Mouse (Mus musculus): Measurements from ENCODE around the gene Olfr872.
"Not testable (repeated sequence)": the region's sequence is repeated elsewhere in the genome, so short reads cannot be mapped to it uniquely, and the experiment has no call there.

Gene Olfr872

DNA sequence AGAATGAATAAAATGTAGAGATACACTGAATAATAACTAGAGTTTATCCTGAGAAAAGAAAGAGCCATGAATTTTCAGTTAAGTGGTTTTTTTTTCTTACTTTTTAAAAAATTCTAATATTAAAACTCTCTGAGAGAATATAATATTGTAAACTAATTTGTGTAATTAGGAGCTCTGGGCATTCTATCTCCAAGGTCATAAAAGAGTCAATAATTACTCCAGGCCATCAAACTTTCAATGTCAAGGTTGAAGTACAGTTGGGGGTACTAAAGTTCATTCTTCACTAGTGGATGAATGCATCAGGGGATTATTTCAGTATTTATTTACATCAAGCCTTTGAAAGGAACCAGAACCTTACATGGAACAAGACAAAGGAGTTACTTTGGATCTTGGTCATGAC lies at the start of gene Olfr872:
Gene Olfr872 (plus strand): TSS at position 301 of the 400 bp plus-strand sequence.
- DNase-seq (ENCODE audit: low spot score in 2 of 2), result no peak

DNA sequence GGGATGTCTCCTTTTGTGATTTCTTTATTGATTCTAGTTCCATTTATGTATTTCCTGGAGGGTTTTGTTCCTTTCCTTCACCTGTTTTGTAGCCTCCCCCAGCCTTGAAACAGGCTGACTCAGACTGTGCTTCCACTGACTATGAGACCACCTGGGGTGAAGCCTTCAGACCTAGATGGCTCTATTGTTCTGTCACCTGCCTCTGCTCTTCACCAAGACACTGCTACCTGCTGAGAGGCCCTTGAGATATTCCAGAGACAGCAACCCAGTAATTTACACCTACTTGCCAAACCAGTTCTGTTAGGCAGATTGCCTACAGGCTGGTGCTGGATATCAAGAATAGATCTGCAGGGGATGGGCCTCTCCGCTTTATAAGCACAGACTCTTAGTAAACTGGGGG lies 34.8 kb upstream of the Olfr872 start:
- no peak for DNase-seq (ENCODE audit: low spot score in 2 of 2)

DNA sequence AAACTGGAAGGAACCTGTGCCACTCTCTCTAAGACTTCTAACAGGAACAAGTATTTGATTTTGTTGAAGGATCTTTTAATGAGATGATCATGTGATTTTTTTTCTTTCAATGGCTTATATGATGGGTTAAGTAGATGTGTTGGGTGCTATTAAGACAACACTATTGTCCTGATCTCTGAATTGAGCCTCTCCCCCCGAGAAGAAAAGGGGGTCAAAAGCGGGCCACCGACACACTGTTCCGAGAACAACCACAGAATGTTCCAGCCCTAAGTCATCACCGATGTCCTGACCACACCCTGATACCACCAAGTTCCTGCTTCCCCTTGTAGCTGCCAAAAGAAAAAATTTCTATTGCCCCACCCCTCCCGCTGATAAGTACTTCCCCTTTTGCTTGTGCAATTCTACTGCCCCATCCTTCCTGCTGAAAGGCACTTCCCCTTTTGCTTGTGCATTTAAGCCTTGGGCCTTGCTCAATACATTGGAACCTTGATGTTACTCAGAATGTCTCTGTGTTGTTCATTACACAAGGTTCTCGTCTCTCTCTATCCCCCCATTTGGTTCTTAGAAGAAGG lies 33.4 kb upstream of the Olfr872 start:
- not testable (repeated sequence) for DNase-seq (ENCODE audit: low spot score in 2 of 2)

DNA sequence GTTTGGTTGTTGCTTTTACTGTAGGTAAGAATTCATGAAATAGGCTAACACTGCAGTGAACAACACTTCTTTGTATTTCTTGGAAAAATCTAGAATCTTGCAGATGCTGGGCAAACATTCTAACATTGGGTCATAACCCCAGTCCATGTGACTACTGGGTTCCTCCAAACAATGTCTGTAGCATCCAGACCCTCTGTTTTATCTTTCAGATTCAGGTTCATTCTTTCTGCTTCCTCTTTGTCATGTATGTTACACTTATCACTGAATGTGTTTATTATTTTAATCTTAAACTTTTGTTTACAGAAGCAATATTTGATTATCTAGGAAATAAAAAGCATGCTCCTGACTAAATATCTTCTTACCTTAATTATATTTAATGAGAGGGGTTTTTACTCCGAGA lies 26.1 kb upstream of the Olfr872 start:
- no peak for DNase-seq (ENCODE audit: low spot score in 2 of 2)

DNA sequence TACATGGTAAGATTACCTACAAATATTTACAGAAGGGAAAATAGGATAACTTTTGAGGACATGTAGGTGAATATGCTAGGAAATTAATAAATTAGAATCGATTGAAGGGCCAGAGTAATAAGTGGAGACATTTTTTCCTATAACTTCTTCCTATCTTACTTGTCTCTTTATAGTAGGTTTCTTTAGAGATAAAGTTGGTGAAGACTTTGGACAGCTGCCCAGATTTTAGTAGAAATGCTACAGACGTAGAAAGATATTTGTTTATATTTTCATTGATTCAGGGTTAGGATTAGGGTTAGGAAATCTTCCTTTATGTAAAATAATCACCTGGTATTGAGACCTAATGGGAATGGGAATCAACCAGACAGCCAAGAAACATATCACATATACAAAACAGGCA lies 25.4 kb upstream of the Olfr872 start:
- DNase-seq (ENCODE audit: low spot score in 2 of 2), result no peak

DNA sequence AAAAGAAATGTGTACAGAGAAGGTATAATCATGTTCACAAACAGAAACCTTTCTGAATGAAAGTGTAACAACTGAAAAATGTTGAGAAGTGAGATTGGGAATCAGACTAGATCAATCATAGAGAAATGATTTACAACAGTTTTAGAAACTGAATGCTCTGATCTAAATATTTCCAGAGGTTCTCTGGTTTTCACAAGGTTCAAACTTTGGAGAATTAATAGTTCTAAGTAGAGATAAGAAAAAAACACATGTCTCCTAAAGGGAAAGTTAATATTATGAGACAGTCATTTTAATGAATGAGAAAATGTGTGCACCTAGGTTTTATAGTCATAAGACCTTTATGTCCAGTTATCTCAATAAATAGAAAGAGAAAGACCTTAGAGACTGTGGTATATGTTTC lies 25.0 kb upstream of the Olfr872 start, which contains the start of gene Olfr871:
Gene Olfr871 (plus strand): TSS at position 301 of the 400 bp plus-strand sequence.
- DNase-seq (ENCODE audit: low spot score in 2 of 2), result no peak

DNA sequence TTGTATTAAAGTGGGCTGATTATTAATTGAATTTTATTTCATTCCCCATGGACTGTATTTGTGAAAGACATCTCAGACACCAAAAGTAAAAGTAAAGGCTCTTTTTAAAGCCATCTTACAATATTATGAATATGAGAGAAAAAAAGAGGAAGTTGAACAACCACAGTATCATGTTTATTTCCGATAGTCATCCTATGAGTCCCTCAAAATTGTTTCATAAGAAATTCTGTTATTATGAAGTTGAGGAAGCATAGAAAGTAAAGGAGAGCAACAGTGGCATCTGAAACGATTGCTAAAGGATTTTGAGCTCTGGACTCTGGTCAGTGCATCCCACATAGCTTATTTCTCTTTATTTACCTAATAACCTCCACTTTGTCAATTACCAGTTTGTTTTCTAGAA lies 459 bp downstream of the Olfr872 start:
- no peak for DNase-seq (ENCODE audit: low spot score in 2 of 2)

DNA sequence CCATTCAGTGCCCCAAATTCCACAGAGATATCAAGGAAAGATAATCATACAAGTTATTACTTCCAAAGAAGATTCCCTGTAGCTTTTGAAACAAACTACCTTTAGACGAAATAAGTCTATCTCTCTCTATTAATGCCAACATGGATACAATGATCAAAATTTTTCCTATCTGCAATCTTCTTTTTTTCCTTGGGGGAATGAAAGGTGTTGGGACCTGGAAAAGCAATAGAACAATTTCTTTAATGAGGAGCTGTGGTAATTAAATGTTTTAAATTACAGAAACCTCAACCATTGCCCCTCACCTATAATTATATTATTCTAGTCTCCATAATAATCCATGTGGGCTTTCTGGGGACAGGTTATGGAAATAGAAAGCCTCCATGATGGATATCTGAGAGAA lies 45.1 kb downstream of the Olfr872 start, which contains the start of gene Olfr39:
Gene Olfr39 (plus strand): TSS at position 301 of the 400 bp plus-strand sequence.
- no peak for DNase-seq (ENCODE audit: low spot score in 2 of 2)

DNA sequence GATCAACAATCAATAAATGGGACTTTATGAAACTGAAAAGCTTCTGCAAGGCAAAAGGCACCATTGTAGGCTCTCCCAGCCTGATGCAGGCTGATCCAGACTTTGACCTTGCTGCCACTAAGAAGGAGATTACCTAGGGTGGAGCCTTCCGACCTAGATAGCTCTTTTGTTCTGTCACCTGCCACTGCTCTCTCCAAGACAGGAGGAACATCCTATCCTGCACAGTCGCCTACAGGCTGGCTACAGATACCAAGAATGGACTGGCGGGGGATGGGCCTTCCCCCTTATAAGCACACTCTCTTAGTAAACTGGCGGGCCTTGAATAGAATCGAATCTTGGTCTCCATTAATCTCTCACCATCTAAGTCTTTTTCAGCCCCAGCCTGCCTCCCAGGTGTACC lies 58.6 kb downstream of the Olfr872 start:
- not testable (repeated sequence) for DNase-seq (ENCODE audit: low spot score in 2 of 2)

DNA sequence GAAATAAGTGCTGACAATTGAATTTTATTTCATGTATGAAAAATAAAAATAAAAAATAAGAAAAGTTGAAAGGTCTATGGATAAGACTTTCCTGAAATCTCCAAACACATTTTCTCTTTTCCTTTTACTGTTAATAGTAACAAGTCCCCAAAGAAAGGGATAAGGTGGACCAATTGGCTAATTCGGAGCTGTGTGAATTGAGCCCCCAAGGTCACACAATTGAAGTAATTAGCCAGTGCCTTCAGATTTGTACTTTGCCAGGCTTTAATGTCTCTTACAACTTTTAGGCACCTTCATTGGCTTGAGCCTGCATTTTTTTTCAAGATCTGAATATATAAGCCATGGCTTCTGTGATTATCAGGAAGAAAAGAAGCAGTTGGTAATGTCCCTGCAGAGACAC lies 61.3 kb downstream of the Olfr872 start, which contains the start of gene Olfr873:
Gene Olfr873 (plus strand): TSS at position 301 of the 400 bp plus-strand sequence.
- DNase-seq (ENCODE audit: low spot score in 2 of 2), result no peak

Measured in thymus, postnatal 10 days (tissue).